Mouse (Mus musculus) heart, postnatal 4 days (tissue): ENCODE measurements around the gene Ttc7b. TPM values are rescaled to one million over a fixed set of nuclear protein-coding genes. Genes with fewer than 3 reads are reported as not detected.
A peak's percentile ranks its signal among the peaks of the same experiment; 100 is the strongest.

Experiments
- DNase-seq: peaks from one replicate; pipeline ENCODE4 v3.0.0; 2021
- total RNA-seq, 2 experiments: library from RNA; stranded (reverse); gene quantifications; 2 replicates each; pipeline ENCODE4 v1.2.3; 2021

The Ttc7b gene
- total RNA-seq, 2 experiments from 2014 or later, result 75.1 to 77.4 TPM

DNA sequence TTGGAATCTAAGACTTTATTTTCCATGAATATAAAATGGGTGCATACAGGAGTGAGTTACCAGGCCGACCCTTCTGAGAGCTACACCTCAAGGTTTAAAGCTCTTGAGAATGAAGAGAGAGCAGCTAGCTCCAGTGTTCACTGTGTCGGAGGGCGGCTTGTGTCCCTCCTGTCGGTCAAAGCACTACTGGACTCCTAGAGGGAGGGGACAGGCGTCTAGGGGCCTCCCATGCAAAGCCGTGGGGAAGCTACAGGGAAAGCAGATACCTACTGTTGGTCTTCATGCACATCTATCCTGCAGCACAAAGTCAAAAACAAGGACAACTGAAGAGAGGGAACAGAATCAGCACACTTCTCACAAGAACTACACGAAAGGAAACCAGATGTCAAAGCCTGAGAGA is 74.9 kb downstream of the Ttc7b start:
- no peak for DNase-seq

DNA sequence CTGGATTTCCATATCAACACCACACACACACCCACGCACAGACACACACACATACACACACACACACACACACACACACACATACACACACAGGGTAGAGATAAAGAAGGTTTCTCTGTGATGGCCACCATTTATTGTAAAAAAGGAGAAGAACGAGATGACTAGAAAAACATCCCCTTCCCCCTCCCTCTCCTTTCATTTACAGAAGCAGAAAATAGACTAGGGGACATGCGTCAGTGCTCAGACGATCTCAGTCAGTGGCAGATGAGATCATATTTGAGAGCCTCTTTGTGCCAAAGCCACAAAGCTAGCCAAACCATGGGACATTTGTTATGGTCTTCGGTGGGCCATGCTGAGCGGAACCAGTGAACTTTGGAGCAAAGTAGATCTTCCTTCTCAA is 75.4 kb downstream of the Ttc7b start:
- DNase-seq, result no peak

DNA sequence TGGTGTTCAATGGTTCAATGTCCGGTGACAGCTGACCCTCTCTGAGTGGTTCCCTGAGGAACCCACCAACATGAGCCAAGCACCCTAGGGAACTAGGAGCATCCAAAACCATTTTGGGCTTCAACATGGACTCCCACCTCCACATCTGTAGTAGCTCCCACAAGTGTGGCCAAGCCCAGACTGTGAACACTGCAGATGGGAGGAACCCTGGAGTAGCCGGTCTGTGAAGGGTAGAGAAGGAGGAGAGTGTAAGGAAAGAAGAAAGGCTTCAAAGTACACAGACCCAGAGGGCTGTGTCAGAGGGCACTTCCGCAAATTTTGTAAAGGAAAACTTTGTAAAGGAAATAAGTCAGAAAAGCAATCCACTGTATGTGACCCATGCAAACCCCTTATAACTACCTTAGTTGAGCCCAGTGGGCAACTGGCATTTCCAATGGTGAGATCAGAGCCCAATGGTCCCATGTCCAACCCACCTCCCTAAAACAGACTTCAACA is 75.9 kb downstream of the Ttc7b start:
- DNase-seq, result no peak

DNA sequence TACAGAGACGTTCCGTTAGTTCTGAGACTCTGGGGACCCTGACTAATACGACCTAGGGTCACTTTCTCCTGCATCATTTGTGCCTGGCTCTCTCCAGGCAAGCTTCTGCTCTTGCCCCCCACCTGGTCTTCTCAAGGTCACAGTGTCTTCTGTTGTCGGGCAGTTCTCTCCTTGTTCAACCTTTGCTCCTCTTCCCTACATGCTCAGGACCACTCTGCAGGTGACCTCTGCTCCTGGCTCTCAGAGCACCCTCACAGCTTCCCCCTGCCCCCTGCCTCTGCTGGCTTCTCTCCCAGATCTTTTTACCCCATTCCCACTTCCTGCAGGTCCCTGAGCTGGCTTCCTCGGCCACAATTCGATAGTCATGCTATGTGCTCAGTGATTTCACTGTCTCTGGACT is 77.2 kb downstream of the Ttc7b start:
- DNase-seq, result no peak

DNA sequence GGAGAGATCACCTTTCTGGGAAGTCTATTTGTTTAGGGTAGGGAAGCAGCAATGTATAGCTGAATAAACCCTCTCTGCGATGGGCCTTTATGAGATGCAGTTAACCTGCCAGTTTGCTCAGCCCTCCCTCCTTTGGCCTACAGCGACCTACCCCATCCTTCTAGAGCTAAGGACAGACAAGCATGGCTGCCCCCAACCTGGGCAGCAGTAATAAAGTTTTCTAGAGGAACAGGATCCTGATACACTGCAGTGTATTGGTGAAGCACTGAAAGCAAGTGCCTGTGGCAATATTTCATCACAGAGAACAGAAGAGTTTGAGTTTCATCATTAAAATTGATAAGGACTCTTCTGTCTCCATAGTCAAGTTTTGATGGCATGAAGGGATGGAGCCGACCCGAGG is 79.0 kb downstream of the Ttc7b start:
- no peak for DNase-seq

DNA sequence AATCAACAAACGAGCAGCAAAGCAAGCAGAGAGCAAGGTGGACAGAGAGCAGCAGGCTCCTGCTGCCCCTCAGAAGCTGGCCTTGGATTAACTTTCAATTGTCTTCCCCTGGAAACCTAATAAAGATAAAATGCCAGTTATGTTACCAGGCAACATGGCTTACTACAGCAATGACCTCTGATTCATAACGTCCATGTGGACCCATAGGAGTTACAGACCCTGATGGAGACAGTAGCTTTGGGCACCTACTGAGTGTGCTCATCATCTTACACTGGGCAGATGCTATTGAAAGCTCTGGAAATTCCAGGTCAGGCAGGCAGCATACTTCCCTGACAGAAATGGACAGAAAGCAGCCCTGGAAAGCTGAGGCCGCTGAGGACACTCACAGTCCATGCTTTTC is 80.7 kb downstream of the Ttc7b start:
- DNase-seq, result no peak

DNA sequence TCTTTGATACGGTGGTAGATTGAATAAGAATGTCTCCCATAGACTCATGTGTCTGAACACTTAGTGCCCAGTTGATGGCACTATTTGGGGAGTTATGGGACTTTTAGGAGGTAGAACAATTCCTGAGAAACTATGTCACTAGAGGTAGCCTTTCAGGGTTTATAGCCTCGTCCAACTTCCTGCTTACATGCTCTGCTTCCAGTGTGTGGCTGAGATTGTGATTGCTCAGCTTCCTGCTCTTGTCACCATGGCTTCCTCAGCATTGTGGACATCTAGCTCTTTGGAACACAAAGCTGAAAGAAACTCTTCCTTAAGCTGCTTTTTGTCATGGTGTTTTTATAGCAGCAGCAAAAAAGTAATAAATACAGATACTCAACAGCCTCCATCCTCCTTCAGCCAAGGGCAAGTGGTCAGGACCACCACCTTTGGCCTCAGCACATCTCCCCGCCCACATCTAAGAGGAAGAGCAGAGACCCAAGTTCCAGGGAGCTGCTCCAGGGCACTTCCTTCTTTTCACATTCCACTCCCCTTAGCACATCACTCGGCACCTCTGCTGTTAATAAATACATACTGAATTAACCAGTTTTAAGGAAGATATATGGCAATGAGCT is 81.4 kb downstream of the Ttc7b start:
- DNase-seq, result no peak

DNA sequence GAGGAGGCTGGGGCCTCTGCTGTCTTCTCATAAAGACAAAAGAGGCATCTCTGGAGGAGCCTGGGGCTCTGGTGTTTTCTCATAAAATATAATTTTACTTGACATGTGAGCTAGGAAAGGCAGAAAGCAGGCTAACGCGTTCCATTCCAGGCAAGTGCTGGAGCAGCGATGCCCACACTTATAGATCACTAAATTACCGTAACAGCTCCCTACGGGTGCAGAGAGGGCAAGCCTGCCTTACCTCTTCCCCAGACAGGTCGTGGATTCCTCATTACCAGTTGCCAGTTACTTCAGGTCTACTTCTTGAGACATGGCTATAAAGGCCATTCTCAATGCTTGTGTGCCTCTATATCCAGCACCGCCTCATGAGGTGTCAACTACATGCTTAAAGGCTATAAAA is 82.1 kb downstream of the Ttc7b start:
- no peak for DNase-seq

DNA sequence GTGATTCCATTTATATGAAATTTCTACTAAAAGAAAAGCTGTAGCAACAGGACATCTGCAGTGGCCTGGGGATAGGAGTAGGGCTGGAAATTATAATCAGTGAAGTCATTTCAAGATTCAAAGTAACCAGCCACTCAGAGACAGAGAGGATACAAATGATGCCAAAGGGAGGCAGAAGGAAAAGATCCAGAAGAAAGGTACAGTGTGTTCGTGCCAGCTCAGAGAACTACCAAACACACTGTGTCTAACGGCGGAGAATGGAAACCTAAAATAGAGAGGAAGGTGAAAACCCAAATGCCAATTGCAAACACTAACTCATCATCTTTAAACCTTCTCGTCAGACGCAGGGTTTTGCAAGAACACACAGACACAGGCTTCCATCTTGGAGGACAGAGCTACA is 82.8 kb downstream of the Ttc7b start:
- DNase-seq, result no peak

DNA sequence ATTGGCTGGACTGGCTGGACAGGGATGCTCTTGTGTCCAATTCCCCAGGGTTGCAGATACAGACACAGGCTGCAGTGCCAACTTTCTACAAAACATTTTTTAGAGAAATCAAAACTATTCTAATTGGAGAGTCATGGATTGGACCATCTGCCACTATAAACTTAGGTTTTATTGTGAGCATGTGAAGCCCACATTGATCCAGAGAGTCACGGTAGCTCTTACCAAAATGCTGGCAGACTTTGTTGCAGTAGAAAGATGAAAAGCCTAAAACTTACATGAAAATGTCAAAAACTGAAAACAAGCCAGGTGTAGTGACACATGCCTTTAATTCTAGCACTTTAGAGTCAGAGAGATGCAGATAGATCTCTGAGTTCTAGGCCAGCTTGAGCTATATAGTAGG is 84.9 kb downstream of the Ttc7b start:
- DNase-seq, result no peak

DNA sequence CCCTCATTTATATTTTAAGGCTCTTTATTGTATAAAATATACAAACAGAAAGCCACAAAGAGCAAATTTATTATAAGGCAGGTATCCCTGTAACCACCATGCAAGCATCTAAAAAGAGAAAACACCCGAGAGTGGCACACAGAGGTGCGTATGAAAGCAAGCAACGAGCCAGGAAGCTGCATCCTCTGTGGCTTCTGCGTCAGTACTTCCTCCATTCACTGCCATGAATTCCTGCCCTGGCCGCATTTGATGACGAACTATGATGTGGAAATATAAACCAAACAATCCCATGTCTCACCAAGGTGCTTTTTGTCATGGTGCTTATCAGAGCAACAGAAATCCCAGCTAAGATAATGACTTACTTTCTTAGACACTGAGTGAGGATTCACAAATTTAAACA is 88.8 kb downstream of the Ttc7b start:
- DNase-seq, result no peak

DNA sequence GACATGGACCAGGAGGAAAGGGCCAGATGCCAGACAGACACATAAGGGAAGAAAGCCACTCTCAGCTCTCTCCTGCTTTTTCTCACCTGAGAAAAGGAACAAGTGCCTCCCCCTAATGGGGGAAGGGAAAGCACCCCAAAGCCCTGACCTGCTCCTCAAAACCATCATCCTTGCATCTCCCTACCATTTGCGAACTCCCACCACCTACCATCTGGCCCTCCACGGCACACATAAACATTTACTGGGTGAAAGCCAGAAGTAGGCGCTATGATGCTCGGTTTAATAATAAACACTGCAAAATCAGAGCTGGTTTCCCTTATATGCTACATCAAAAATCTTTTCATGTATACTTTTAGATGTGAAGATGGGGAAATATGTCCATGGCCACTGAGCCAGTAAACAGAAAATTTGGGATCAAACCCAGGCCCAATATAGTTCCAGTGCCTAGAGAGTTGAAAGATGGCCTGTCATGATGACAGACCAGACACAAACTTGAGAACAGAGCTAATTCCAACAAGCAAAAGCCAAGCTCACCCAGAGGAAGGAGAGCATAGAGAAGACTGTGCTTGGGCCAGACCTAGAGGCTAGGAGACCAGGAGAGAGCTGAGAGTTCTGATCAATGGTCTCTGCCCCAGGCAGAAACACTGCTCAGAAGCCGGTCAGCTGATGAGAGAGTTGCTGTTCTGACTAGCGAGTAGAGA is 91.1 kb downstream of the Ttc7b start:
- no peak for DNase-seq

DNA sequence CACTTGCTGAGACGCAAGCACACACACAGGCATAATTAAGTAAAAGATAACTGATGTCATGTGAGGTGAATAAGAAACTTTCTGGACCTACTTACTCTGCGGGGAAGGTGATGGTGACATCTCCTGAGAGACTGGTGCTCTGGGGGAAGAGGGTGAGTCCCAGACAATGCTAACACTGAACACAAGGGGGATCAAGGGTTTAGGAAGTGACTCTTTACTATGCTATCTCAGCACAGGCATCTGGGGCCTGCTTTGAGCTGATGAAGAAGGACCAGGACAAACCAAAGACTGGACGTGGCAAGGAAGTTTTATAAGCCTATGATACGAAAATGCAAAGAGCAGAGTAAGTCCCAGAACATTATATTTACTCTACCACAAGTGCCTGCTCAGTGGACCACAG is 92.4 kb downstream of the Ttc7b start:
- DNase-seq, result no peak

DNA sequence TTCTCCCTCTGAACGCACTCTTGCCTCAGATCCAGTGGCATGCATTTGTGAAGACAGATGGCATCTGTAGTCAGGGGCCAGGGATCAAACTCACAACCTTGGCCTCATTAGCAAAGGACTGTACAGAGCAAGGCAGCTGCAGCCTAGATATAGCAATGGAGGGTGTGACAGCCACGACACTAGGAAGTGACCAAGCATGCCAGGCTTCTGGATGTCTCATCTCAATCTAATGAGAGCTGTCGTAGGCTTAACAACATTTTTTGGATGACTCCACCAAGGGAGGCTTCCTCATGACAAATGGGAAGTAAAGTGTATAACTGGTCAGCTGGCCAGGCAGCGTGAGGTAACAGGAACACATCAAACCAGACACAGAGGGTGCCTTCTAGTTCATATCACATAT is 94.4 kb downstream of the Ttc7b start:
- no peak for DNase-seq

DNA sequence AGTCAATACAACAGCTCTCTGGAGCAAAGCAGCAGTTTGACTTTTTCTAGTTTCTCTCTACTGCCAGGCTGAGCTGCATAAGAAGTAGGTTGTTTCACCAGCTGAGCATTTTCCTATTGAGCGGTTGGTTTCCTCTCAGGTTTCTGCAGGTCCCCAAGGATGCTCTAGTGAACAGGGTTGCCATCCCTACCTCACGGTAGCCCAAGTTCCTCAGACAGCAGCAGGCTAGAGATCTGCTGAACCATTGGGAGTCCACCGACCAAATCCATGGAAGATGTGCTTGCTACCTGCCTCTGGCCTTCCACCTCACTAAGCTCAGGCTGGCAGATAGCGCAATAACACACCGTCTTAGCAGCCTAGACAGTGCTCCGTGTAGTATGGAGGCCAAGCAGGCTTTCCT is 95.6 kb downstream of the Ttc7b start:
- DNase-seq, result no peak

DNA sequence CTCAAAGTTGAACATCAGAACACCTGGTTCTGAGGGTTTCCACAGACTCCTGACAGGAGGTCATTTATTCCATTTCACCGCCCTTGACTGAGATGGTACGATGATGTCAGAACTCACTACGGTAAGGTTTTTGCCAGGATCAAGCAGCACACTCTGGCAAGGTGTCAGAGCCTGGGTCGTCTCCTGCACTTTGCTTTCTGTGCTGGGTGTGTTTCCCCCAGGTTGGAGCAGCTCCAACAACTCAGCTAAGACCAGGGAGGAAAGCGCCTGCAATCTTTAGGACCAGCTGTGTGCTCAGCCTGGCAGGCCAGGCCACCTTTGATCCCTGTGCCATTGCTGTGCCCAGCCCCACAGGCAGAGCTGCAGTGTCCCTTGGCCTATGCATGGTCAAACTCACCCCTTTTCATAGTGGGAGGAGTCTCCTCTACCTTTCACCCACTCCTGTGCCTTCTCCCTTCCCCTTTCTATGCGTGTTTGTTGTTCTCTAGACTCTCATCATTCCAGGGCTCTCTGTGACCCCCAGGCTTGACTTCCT is 98.3 kb downstream of the Ttc7b start:
- DNase-seq, result peak; percentile 49

DNA sequence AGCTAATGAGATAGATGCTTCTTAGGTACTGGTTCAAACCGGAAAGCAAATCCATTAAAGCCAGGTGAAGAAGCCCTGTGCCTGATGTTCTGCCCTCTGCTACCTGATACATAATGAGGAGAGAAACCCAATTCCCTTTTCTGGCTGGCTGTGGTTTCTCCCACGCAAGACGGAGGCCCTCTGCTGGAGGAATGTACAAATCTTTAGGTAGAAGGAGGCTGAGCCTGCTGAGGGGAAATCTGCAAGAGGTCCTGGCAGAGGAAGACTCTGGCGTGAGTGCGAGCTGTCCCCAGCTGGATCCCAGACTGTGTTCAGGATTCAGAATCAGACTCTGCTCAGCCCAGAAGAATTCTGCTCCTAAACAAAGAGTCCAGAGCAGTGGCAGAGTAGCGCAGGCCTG is 99.1 kb downstream of the Ttc7b start:
- DNase-seq, result peak; percentile 47

DNA sequence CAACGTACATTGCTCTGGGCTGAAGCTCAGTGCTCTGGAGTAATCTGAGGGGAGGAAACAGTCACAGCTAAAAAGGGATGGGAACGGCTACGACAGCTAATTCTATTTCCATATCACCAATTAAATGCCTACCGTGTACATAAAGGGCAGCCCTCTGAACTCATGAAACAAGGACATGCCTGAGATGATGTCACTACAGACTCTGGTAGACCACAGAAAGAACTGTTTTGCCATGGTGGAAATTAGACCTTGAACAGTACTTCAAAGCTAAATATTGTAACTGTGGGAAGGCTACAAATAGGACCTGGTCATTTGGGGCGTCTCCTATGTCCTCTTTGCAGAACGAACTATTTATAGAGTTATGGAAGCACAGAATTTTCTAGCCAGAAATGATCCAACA is 99.7 kb downstream of the Ttc7b start:
- no peak for DNase-seq

DNA sequence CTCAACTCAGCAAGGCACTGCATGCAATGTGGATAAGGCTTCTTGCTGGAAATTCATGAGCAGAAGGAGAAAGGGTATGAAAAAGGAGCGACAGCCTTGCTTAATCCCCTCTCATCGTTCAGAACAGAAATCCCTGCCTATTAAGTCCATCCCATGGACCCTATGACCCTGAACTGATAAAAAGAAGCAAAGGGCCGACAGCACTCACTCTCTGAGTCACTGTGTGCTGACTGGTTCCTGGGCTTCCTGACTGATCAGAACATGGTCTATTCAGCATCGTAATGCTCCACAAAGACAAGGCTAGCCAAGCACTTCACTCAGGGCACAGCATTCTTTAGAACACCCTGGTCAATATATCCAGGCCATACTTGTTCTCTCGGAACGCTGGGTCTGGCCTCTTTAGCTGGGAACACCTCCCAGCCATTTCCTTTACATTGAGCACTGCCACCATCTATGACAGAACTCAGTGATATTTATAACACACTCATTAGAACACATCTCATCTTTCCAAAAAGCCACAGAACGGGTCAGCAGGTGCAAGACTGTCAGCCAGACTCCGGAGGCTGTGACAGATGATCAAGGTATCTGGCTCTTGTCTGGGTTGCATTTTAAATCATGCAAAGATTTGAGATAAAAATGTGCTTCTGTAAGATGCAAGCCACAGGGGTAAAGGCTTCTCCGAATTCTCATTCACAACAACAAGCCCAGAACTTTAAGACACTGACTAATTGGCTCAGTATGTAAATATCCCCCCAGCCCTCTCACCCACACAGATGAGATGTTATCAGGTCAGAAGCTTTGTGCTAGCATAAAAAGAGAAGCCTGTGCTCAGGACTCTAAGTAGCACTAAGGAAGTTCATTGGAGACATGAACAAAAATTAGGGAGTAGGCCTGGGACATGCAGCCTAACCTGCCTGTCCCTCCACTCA is 100.4 kb downstream of the Ttc7b start:
- DNase-seq, result no peak

DNA sequence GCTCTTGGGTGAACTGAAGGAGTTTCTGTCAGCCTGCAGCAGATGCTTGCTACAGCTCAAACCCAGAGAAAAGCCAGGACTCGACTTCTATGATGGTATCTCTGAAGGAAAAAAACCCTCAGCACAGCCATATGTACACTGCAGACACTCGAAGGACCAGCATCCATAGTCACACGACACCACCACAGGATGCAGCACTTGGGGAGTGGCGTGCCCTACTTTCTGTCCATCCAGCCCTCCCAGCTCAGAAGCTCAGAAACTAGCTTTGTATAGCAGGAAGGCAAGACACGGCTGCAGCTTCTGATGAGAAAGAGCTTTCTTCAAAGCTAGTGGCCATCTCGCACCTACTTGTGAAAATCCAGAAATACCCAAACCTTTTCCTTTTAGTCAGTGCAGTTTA is 104.8 kb downstream of the Ttc7b start:
- DNase-seq, result no peak

DNA sequence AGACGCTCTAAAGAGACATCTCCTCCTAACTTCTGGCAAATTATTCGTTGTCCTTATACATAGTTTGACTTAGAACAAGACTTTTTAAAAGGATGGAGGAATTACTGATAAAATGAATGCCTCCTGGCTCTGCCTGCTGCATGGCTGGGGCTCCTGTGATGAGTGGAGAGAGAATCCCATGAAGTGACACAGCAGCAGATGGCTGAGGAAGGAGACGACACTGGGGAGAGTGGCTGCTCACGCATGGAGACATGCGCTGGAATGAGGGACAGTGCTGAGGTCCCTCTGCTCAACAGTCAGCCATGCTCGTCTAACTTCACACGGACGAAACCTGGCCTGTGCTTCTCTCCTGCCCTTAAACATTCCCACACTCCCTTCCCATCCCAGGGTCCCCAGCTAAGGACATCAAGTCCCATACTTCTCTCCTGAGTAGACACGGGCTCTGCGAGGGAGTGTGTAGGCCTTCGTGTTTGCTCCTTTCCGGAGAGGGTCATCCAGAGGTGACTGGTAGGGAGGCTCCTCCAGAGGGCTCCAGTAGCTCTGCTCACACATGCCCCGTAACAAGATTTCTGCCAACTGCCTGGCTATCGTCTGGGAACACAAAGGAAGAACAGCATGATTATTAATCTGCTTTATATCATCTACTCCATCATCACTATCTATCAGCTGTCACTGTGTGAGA is 105.8 kb downstream of the Ttc7b start:
- DNase-seq, result no peak

DNA sequence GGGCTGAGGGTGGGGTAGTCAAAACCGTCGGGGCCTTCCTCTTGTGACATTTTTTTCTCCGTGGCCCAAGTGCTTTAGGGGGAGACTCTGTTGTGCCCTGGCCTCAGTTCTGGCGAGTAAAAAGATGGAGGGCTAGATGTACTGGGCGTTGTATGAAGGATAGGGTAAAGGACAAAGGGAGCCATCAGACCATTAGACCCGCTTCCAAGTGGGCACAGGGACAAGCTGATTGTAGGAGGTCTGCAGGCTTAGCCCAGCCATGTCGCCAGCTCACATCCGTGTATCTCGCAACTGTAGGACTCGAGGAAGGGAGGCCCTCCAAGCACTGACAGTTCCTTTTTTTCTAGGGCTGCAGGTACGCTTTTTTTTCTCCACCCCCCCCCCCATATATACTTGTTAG is 111.9 kb downstream of the Ttc7b start:
- no peak for DNase-seq

DNA sequence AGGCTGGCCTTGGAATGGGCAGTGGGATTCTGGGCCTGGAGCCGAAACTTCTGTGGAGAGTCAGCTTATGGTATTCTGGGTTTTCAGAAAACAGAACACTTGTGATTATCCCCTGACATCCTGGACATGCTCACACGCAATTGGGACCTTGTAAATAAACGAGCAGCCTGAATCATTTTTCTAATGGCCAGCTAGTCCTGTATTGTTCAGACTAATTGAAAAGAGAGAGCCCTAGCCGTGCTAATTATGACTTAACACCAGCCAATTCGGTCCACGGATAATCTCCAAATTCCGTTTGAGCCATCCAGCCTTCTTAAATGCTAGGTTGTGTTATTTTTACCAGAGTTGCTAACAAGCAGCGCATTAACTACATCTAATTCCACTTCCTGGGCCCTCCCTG is 112.5 kb downstream of the Ttc7b start:
- no peak for DNase-seq
